Mouse (Mus musculus): ENCODE measurements around the gene Prkd1. TPM values are rescaled to one million over a fixed set of nuclear protein-coding genes. Genes with fewer than 3 reads are reported as not detected.

Gene Prkd1
- polyA plus RNA-seq, 1 experiment = 0.28 TPM

- H3K36me3 ChIP-seq (ENCODE audit: control insufficient read depth, insufficient read depth) = no peaks in the 10 kb centered on the region
- TF ChIP-seq USF1 (IDR thresholded peaks at IDR 0.05; ENCODE audit: low read depth) (no peak), MYOD1 (IDR thresholded peaks at IDR 0.05; ENCODE audit: control insufficient read depth, insufficient read length, low read depth) (no peak), CTCF (IDR thresholded peaks at IDR 0.05; ENCODE audit: control insufficient read depth, insufficient read depth, insufficient read length) (no peak), MAX (IDR thresholded peaks at IDR 0.05) (no peak), MYOG (IDR thresholded peaks at IDR 0.05; ENCODE audit: control insufficient read depth, extremely low read depth, insufficient read length) (no peak), CEBPB (IDR thresholded peaks at IDR 0.05; ENCODE audit: low read depth) (no peak), FOSL1 (IDR thresholded peaks at IDR 0.05; ENCODE audit: insufficient read depth, low read length, poor library complexity, severe bottlenecking) (no peak)
- H3K79me2 ChIP-seq (ENCODE audit: control insufficient read depth, insufficient read depth) = no peaks in the 10 kb centered on the region
- no peaks in the 10 kb centered on the region for H3K79me3 ChIP-seq (ENCODE audit: low read depth)
- no peak overlapping the region for H3ac ChIP-seq (ENCODE audit: control insufficient read depth, insufficient read length, low read depth)
- no peak overlapping the region for H3K4me3 ChIP-seq (ENCODE audit: insufficient read depth, poor library complexity, severe bottlenecking)
- no peaks in the 10 kb centered on the region for H3K27me3 ChIP-seq (ENCODE audit: control insufficient read depth, insufficient read depth, insufficient read length)
These were observed 356.1 kb downstream of the Prkd1 start for GRCm38 (mm10) chr12:50292834-50293233.
